Mouse (Mus musculus): ENCODE results near the gene Gm10643.

The Gm10643 gene

GRCm38 (mm10) chr8:84039050-84039449 is 25.9 kb downstream of the Gm10643 start:
- DNase-seq (ENCODE audit: low spot score), result peak; percentile 97

DNA sequence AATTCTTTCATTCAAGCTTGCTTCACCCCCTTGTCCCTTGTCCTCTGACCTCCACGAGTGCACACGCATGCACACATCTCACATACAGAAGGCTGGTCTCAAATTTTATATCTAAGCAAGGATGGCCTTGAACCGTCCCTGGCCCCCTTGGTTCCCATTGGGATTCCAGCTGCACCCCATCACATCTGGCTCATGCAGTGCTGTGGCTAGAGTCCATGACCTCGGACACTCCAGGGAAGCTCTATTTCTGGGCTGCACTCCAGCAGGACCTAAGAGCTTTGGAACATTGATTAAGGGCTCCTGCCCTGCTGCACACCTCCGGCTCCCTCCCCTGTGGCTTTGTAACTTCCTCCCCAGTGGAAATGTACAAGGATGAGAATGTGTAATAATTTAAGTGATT is 26.9 kb downstream of the Gm10643 start:
- DNase-seq (ENCODE audit: low spot score), result no peak

DNA sequence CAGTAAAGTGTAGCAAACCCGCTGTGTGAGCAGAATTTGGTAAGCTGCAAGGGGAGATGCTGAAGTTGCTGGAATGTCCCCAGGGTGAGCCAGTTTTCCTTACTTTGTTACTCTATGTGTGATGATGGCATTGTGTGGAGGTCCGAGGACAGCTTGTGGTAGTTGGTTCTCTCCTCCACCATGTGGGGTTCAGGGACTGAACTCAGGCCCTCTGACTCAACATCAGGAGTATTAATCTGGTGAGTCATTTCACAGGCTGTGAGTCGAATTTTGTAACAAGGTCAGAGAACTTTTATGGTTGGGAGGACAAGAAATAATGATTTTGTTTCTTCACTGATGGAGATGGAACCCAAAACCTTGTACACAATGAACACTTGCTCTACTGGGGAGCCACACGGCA is 32.2 kb downstream of the Gm10643 start:
- no peak for DNase-seq (ENCODE audit: low spot score)

- no peak for DNase-seq (ENCODE audit: low spot score)
Observed at GRCm38 (mm10) chr8:84029272-84029671, 35.7 kb downstream of the Gm10643 start.

DNA sequence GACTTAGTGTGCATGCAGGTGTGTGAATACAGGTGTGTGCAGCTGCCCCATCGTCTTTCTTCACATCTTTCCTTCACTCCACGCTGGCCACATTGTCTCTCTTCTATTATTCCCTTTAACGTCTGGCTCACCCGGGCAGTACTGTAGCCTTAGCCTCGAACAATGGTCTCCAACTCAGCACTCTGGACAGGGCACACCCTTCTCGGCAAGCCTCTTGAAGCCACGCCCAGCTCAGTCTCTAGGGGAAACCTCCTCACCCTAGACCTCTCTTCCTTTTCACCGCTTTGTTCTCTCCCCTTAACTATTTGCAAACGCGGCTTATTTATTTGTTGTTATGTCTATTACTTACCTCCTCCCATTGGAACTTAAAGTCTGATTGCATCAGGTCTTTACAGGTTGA is 37.5 kb downstream of the Gm10643 start:
- no peak for DNase-seq (ENCODE audit: low spot score)

- peak; percentile 73 for DNase-seq (ENCODE audit: low spot score)
Observed at GRCm38 (mm10) chr8:84025863-84026262, 39.1 kb downstream of the Gm10643 start.

DNA sequence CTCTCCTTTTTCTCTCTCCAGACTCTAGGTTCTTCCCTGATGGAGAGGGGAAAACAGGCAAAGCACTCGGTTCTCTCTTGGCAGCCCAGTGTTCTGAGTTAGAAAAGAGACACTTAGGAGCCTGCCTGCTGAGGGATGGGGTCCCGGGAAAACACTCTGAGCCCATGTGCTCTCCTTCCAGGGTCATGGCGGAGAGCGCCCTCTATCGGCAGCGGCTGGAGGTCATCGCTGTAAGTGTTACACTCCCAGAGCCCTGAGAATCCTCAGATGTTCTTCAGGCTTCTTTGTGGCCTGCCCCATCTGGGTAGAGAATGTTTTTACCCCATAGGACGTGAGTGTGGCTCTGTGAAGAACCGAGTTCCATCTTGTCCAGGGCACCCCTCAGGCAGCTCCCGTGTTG is 40.8 kb downstream of the Gm10643 start:
- DNase-seq (ENCODE audit: low spot score), result peak; percentile 79

DNA sequence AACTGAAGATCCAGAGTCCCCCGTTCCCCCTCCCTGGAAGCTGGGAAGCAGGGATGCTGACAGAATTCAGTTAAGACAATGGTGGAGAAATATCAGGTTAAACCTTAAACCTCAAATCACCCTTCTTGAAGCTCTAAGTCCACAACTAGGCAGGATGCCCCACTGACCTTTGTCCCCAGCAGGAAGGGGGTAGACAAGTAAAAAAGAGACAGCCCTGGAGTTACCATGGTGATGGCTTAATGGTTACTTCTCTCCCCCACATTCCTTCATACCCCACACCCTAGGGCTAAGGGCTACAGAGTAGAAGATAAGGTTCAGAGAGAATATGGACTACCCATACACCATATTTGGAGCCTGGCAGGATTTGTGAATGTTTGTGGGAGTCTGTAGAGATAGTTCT is 41.3 kb downstream of the Gm10643 start:
- no peak for DNase-seq (ENCODE audit: low spot score)

- DNase-seq (ENCODE audit: low spot score), result no peak
Observed at GRCm38 (mm10) chr8:84023085-84023484, 41.9 kb downstream of the Gm10643 start.

DNA sequence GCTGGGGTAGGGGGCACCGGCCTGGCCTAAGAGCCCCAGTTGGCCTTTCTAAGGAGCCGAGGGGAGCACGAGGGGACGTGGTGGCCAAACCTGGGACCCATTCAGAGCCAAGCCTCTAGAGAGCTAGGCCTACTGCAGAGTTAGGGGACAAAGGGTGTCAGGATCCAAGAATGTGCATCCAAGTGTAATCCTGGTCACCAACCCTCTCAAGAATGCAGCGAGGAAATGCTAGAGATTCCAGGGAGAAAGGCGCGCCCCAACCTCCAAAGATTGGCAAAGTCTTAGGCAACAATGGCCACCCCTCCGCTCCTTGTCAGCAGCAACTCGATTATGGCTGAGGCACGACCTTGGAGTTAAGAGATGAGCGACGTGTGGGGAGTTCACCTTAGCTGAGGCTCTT is 43.4 kb downstream of the Gm10643 start:
- no peak for DNase-seq (ENCODE audit: low spot score)

DNA sequence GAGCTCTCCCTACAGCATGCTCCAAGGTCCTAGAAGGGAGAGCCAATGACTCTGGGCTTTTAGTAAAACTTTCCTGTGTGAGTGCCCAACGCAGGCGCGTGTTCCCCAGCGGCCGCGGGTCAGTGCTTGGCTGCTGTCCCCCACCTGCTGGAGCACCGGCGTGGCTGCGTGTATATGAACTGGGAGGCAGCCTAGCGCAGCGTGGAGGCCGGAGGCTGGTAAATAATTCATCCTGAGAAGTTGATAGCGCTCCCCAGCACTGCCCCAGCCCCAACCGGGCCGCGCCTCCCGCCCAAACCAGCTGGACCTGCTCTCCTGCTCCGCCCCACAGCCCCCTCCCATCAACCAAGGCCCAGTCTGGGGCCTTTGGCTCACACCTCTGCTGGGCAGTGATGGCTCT is 43.8 kb downstream of the Gm10643 start, which contains the start of gene Palm3:
Palm3 (plus strand) TSS at position 376 of the 400 bp plus-strand sequence.
- DNase-seq (ENCODE audit: low spot score), result no peak

- DNase-seq (ENCODE audit: low spot score), result no peak
Observed at GRCm38 (mm10) chr8:84019738-84020137, 45.2 kb downstream of the Gm10643 start.

DNA sequence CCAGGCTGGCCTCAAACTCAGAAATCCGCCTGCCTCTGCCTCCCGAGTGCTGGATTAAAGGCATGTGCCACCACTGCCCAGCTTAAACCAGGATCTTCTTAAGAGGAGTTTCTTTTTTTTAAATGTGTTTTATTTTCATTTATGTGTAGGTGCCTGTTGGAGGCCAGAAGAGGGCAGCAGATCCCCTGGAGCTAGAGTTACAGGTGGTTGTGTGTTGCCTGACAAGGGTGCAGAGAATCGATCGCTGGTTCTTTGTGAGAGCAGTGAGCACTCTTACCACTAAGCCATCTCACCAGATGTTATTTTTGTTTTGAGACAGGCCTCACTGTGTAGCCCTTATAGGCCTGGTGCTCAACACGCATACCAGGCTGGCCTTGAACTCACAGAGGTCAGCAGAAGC is 49.1 kb downstream of the Gm10643 start:
- DNase-seq (ENCODE audit: low spot score), result no peak
